Mouse (Mus musculus) myocyte (in vitro differentiated cells): ENCODE data around the gene Cdk5rap3. TPM values are rescaled to one million over a fixed set of nuclear protein-coding genes. Genes with fewer than 3 reads are reported as not detected.

ENCODE experiments used
- H3K27me3 ChIP-seq: one replicate; pipeline ENCODE4 v1.6.1; 2011; ENCODE audit not compliant: control insufficient read depth, insufficient read depth, insufficient read length
- H3K36me3 ChIP-seq: one replicate; pipeline ENCODE4 v1.6.1; 2011; ENCODE audit not compliant: control insufficient read depth, insufficient read depth
- H3K4me2 ChIP-seq: one replicate; pipeline ENCODE4 v1.6.1; 2011; ENCODE audit warnings: low read depth, control low read depth
- H3K4me3 ChIP-seq: one replicate; pipeline ENCODE4 v1.5.1; 2011; ENCODE audit warnings: mild to moderate bottlenecking, control low read depth, moderate library complexity
- H3K79me2 ChIP-seq: one replicate; pipeline ENCODE4 v1.6.1; 2011; ENCODE audit not compliant: control insufficient read depth, insufficient read depth
- H3ac ChIP-seq: one replicate; pipeline ENCODE4 v1.6.1; 2011; ENCODE audit not compliant: control insufficient read depth, insufficient read length
- CEBPB ChIP-seq: IDR thresholded peaks from 2 replicates; pipeline ENCODE4 v1.6.1; 2011; ENCODE audit warnings: mild to moderate bottlenecking, moderate library complexity; ENCODE audit not compliant: poor library complexity, insufficient read depth, severe bottlenecking
- E2F4 ChIP-seq: IDR thresholded peaks from one replicate; pipeline ENCODE4 v1.6.1; 2011; ENCODE audit warnings: mild to moderate bottlenecking, control low read depth, moderate library complexity; ENCODE audit not compliant: insufficient read depth
- MAX ChIP-seq: IDR thresholded peaks from one replicate; pipeline ENCODE4 v1.6.1; 2011; ENCODE audit warnings: low read depth, mild to moderate bottlenecking, control low read depth
- MYOD1 ChIP-seq, 3 experiments: IDR thresholded peaks; one replicate each; pipeline ENCODE4 v1.6.1; 2011; ENCODE audit warnings: control low read depth in 2 of 3, low read depth in 2 of 3, mild to moderate bottlenecking in 2 of 3, moderate library complexity in 1 of 3; ENCODE audit not compliant: insufficient read length in 2 of 3, control insufficient read depth in 1 of 3
- MYOG ChIP-seq, 3 experiments: IDR thresholded peaks; one replicate each; pipeline ENCODE4 v1.6.1; 2011; ENCODE audit warnings: control low read depth in 2 of 3, low read depth in 2 of 3, mild to moderate bottlenecking in 2 of 3; ENCODE audit not compliant: insufficient read length in 2 of 3, control insufficient read depth in 1 of 3, insufficient read depth in 1 of 3
- POLR2A ChIP-seq: IDR thresholded peaks from one replicate; pipeline ENCODE4 v1.6.1; 2011; ENCODE audit warnings: low read depth, mild to moderate bottlenecking, control low read depth, moderate library complexity; ENCODE audit not compliant: insufficient read length
- POLR2AphosphoS2 ChIP-seq: IDR thresholded peaks from one replicate; pipeline ENCODE4 v1.6.1; 2011; ENCODE audit warnings: low read depth, control low read depth; ENCODE audit not compliant: insufficient read length
- REST ChIP-seq: IDR thresholded peaks from one replicate; pipeline ENCODE4 v1.6.1; 2011; ENCODE audit warnings: mild to moderate bottlenecking, control low read depth, moderate library complexity; ENCODE audit not compliant: insufficient read depth, insufficient read length
- SRF ChIP-seq: IDR thresholded peaks from one replicate; pipeline ENCODE4 v1.6.1; 2011; ENCODE audit warnings: low read depth; ENCODE audit not compliant: control insufficient read depth, insufficient read length
- TCF12 ChIP-seq: IDR thresholded peaks from one replicate; pipeline ENCODE4 v1.6.1; 2011; ENCODE audit warnings: mild to moderate bottlenecking, control low read depth; ENCODE audit not compliant: poor library complexity, insufficient read depth, severe bottlenecking
- TCF3 ChIP-seq: IDR thresholded peaks from one replicate; pipeline ENCODE4 v1.6.1; 2011; ENCODE audit warnings: low read depth, control low read depth; ENCODE audit not compliant: insufficient read length
- USF1 ChIP-seq: IDR thresholded peaks from one replicate; pipeline ENCODE4 v1.6.1; 2011; ENCODE audit warnings: low read depth, mild to moderate bottlenecking, control low read depth, moderate library complexity
- polyA plus RNA-seq: library from polyadenylated mRNA; unstranded; fragments of >200 nt; fragmentation: generic; extraction: Trizol; gene quantifications from one replicate; pipeline ENCODE4 v1.2.1, GENCODE M21; 2012; ENCODE audit warnings: missing spikeins

Cdk5rap3 gene
- polyA plus RNA-seq, 1 experiment = 65.8 TPM

GRCm38 (mm10) chr11:96940578-96941465, 24.5 kb upstream of the Cdk5rap3 start:
- Histone ChIP-seq H3K36me3 (no peaks in the 10 kb centered on the region), H3ac (no peak overlapping the region), H3K4me2 (no peak overlapping the region), H3K79me2 (no peaks in the 10 kb centered on the region), H3K4me3 (no peak overlapping the region), H3K27me3 (no peaks in the 10 kb centered on the region)
- TF ChIP-seq MAX = no peak
- TF ChIP-seq POLR2AphosphoS2 = no peak
- no peak for TF ChIP-seq REST

- Histone ChIP-seq H3ac (no peak overlapping the region), H3K4me2 (no peak overlapping the region), H3K27me3 (no peaks in the 10 kb centered on the region), H3K79me2 (no peaks in the 10 kb centered on the region), H3K4me3 (no peak overlapping the region), H3K36me3 (no peaks in the 10 kb centered on the region)
- TF ChIP-seq TCF12 = no peak
- TF ChIP-seq POLR2AphosphoS2 = no peak
- no peak for TF ChIP-seq TCF3
Measured at GRCm38 (mm10) chr11:96938426-96938800, 22.1 kb upstream of the Cdk5rap3 start.

GRCm38 (mm10) chr11:96937549-96938425, 21.5 kb upstream of the Cdk5rap3 start:
- TF ChIP-seq MYOG (IDR thresholded peaks at IDR 0.05; ENCODE audit: control insufficient read depth in 1 of 3, insufficient read depth in 1 of 3, insufficient read length in 2 of 3, low read depth in 2 of 3) (peak in 1 of 3 experiments; percentile 8), TCF3 (no peak)

GRCm38 (mm10) chr11:96935872-96936650, 19.8 kb upstream of the Cdk5rap3 start:
- H3K27me3 ChIP-seq = no peaks in the 10 kb centered on the region
- no peak overlapping the region for H3K4me3 ChIP-seq
- H3K79me2 ChIP-seq = no peaks in the 10 kb centered on the region
- H3ac ChIP-seq = no peak overlapping the region
- no peaks in the 10 kb centered on the region for H3K36me3 ChIP-seq
- no peak for TF ChIP-seq POLR2A
- no peak for TF ChIP-seq TCF3
- H3K4me2 ChIP-seq = peak overlapping the region; percentile 26

More at GRCm38 (mm10) chr11:96937549-96938425, 21.5 kb upstream of the Cdk5rap3 start:
- Histone ChIP-seq H3K79me2 (no peaks in the 10 kb centered on the region), H3K27me3 (no peaks in the 10 kb centered on the region), H3K36me3 (no peaks in the 10 kb centered on the region), H3K4me2 (peak overlapping the region; percentile 39), H3ac (no peak overlapping the region), H3K4me3 (no peak overlapping the region)

- Histone ChIP-seq H3ac (no peak overlapping the region), H3K36me3 (no peaks in the 10 kb centered on the region), H3K27me3 (peaks cover 5% of the 10 kb centered on the region), H3K4me2 (no peak overlapping the region), H3K79me2 (no peaks in the 10 kb centered on the region), H3K4me3 (no peak overlapping the region)
- TF ChIP-seq USF1 (peak; percentile 71), POLR2AphosphoS2 (no peak), TCF3 (no peak)
Measured at GRCm38 (mm10) chr11:96934921-96935356, 18.6 kb upstream of the Cdk5rap3 start.

- no peak overlapping the region for H3K4me3 ChIP-seq
- H3K79me2 ChIP-seq = no peaks in the 10 kb centered on the region
- peaks cover 15% of the 10 kb centered on the region for H3K27me3 ChIP-seq
- H3K4me2 ChIP-seq = no peak overlapping the region
- H3K36me3 ChIP-seq = no peaks in the 10 kb centered on the region
- no peak overlapping the region for H3ac ChIP-seq
- TF ChIP-seq REST (no peak), MYOD1 (IDR thresholded peaks at IDR 0.05; ENCODE audit: control insufficient read depth in 1 of 3, insufficient read length in 2 of 3, low read depth in 2 of 3) (no peak), E2F4 (no peak), MAX (no peak), CEBPB (no peak), POLR2A (no peak), POLR2AphosphoS2 (no peak), MYOG (IDR thresholded peaks at IDR 0.05; ENCODE audit: control insufficient read depth in 1 of 3, insufficient read depth in 1 of 3, insufficient read length in 2 of 3, low read depth in 2 of 3) (no peak), TCF3 (no peak), TCF12 (no peak), SRF (no peak)
Measured at GRCm38 (mm10) chr11:96933562-96934276, 17.4 kb upstream of the Cdk5rap3 start.
